Mouse (Mus musculus) G1E (cell line): ENCODE measurements around the gene Rnf169.

Experiments used
- CTCF ChIP-seq: IDR thresholded peaks from 2 replicates; pipeline ENCODE4 v1.5.1; 2012; ENCODE audit warnings: low read depth, low read length, inconsistent platforms, mixed read lengths
- GATA2 ChIP-seq: IDR thresholded peaks from 2 replicates; pipeline ENCODE4 v1.6.1; 2012; ENCODE audit warnings: low read depth, low read length, inconsistent platforms, borderline replicate concordance
- POLR2AphosphoS5 ChIP-seq: IDR thresholded peaks from 2 replicates; pipeline ENCODE4 v1.6.1; 2012; ENCODE audit warnings: low read depth, low read length, inconsistent platforms; ENCODE audit not compliant: insufficient replicate concordance
- TAL1 ChIP-seq: conservative IDR thresholded peaks from 2 replicates; pipeline ENCODE4 v1.6.1; 2012; ENCODE audit warnings: low read depth, low read length, inconsistent platforms, mixed read lengths

DNA sequence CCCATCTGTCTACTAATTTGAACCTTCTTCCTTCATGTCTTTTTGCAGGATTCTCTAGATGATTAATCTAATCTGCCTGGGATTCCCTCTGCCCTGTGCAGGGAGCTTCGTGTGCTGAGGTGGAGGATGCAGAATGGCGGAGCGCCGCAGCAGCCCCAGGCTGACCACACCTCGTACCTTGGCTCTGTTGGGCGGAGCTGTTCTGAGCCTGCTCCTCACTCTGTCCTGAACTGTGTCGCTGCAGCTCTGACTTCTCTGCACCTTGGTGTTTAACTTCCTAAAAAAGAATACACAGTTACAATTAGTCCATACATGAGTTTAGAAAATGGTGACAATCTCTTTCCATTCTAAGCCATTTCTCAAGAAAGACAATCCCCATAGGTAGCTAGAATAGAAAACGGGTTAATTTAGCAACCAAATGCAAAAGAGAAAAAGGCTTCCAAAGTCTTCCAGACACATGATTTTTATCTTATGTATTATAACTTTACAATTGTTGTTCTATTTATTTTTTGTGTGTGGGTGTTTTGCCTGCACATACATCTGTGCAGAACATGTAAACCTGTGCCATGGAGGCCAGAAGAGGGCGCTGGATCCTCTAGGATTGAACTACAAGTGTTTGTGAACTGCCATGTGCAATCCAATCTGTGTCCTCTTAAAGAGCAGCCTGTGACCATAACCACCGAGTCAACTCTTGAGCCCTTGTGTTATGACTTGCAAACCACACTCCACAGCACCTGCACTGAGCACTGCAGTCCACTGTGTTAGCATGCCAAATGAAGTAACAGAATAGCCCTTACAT lies 53.1 kb downstream of the Rnf169 start:
- TF ChIP-seq POLR2AphosphoS5: no peak
- TF ChIP-seq CTCF: no peak
- TF ChIP-seq TAL1: no peak
- TF ChIP-seq GATA2: no peak
